Mouse (Mus musculus): Measurements from ENCODE around the gene Vmn1r207-ps. TPM values are rescaled to one million over a fixed set of nuclear protein-coding genes. Genes with fewer than 3 reads are reported as not detected.
"Not testable (repeated sequence)": the region's sequence is repeated elsewhere in the genome, so short reads cannot be mapped to it uniquely, and the experiment has no call there.

Vmn1r207-ps gene
- not detected in 2 replicates for polyA plus RNA-seq (2014; fragmentation: Nextera tagmentation; extraction: Ambion mirVana)

DNA sequence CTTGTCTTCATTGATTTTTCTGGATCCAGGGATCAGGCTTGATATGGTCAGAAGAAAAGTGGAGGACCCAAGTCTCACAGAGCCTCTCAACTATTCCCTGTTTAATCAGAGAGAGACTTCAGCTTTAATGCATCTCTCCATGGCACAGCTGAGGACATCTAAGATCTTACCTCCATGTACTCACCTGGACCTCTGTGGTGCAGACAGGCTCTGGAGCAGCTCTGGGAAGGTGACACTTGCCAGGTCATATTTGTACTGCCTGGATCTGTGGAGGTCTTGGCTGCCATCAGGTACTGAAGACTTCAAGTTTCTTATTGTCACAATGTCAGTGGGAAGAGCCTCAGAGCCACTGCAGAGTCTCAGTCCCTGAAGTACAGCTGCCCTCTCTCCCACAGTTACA is at the start of gene Vmn1r207-ps:
Vmn1r207-ps (minus strand) TSS at position 101 of the 400 bp plus-strand sequence.
- not testable (repeated sequence) for ATAC-seq (ENCODE audit: insufficient number of reproducible peaks, insufficient read depth, low FRiP score, low read depth); H3K27me3 ChIP-seq (ENCODE audit: control insufficient read depth, insufficient read depth, low read length); H3K36me3 ChIP-seq (ENCODE audit: control insufficient read depth, insufficient read depth, low read length)

GRCm38 (mm10) chr13:22777300-22777699 is 47.9 kb upstream of the Vmn1r207-ps start, which contains the start of gene Vmn1r208:
TSS of gene Vmn1r208 (minus strand) at chr13:22777400.
- H3K27ac ChIP-seq (replicated peaks in 1 of 2; ENCODE audit: control insufficient read depth in 1 of 2, insufficient read depth in 1 of 2, low read depth in 2 of 2, low read length in 2 of 2); H3K4me2 ChIP-seq (ENCODE audit: low read length); H3K27me3 ChIP-seq (ENCODE audit: control insufficient read depth, insufficient read depth, low read length); ATAC-seq (ENCODE audit: insufficient number of reproducible peaks, insufficient read depth, low FRiP score, low read depth); H3K4me1 ChIP-seq (ENCODE audit: control insufficient read depth in 2 of 2, insufficient read depth in 2 of 2, low read length in 2 of 2); H3K9me3 ChIP-seq (ENCODE audit: control insufficient read depth, low read length); H3K4me3 ChIP-seq (ENCODE audit: control insufficient read depth in 1 of 2, insufficient read depth in 1 of 2, low read depth in 1 of 2, low read length in 2 of 2); H3K9ac ChIP-seq (ENCODE audit: low read length); H3K36me3 ChIP-seq (ENCODE audit: control insufficient read depth, insufficient read depth, low read length): not testable (repeated sequence)
- WGBS: no CpG with 5 or more reads among the region's 7 CpGs

More for the DNA sequence above, at the start of gene Vmn1r207-ps:
- not testable (repeated sequence) for H3K27ac ChIP-seq (replicated peaks in 1 of 2; ENCODE audit: control insufficient read depth in 1 of 2, insufficient read depth in 1 of 2, low read depth in 2 of 2, low read length in 2 of 2); H3K4me2 ChIP-seq (ENCODE audit: low read length); H3K4me3 ChIP-seq (ENCODE audit: control insufficient read depth in 1 of 2, insufficient read depth in 1 of 2, low read depth in 1 of 2, low read length in 2 of 2); H3K9me3 ChIP-seq (ENCODE audit: control insufficient read depth, low read length); H3K4me1 ChIP-seq (ENCODE audit: control insufficient read depth in 2 of 2, insufficient read depth in 2 of 2, low read length in 2 of 2); H3K9ac ChIP-seq (ENCODE audit: low read length)

DNA sequence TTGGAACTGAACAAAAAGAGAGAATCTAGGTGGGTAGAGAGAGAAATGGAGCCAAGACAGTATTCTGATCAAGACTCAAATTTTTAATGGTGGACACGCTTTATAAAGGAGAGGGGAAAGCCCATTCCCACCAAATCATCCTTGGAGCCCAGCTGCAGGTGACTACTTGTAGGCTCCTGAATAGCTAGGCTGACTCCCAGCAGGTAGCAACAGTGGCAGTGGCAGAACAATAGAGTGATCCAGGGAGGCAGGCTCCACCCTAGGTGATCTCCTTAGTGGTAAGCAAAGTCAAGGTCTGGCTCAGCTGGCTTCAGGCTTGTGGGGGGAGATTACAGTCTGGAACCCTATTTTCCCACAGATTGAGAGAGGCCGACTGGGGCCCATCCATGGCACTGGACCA is 42.2 kb upstream of the Vmn1r207-ps start:
- not testable (repeated sequence) for H3K36me3 ChIP-seq (ENCODE audit: control insufficient read depth, insufficient read depth, low read length); H3K9me3 ChIP-seq (ENCODE audit: control insufficient read depth, low read length); H3K27me3 ChIP-seq (ENCODE audit: control insufficient read depth, insufficient read depth, low read length); H3K27ac ChIP-seq (replicated peaks in 1 of 2; ENCODE audit: control insufficient read depth in 1 of 2, insufficient read depth in 1 of 2, low read depth in 2 of 2, low read length in 2 of 2); H3K4me1 ChIP-seq (ENCODE audit: control insufficient read depth in 2 of 2, insufficient read depth in 2 of 2, low read length in 2 of 2); ATAC-seq (ENCODE audit: insufficient number of reproducible peaks, insufficient read depth, low FRiP score, low read depth); H3K4me3 ChIP-seq (ENCODE audit: control insufficient read depth in 1 of 2, insufficient read depth in 1 of 2, low read depth in 1 of 2, low read length in 2 of 2); H3K4me2 ChIP-seq (ENCODE audit: low read length); H3K9ac ChIP-seq (ENCODE audit: low read length)
- 77% methylated on average over 1 of the region's 2 CpGs for WGBS

GRCm38 (mm10) chr13:22747524-22747923 is 18.1 kb upstream of the Vmn1r207-ps start:
- no peaks in the 10 kb centered on the region for H3K36me3 ChIP-seq (ENCODE audit: control insufficient read depth, insufficient read depth, low read length)
- H3K9ac ChIP-seq (ENCODE audit: low read length): no peak overlapping the region
- no peaks in the 10 kb centered on the region for H3K27me3 ChIP-seq (ENCODE audit: control insufficient read depth, insufficient read depth, low read length)
- H3K27ac ChIP-seq (replicated peaks in 1 of 2; ENCODE audit: control insufficient read depth in 1 of 2, insufficient read depth in 1 of 2, low read depth in 2 of 2, low read length in 2 of 2): no peak overlapping the region
- no peaks in the 10 kb centered on the region for H3K4me1 ChIP-seq (ENCODE audit: control insufficient read depth in 2 of 2, insufficient read depth in 2 of 2, low read length in 2 of 2)
- no peak overlapping the region for H3K4me3 ChIP-seq (ENCODE audit: control insufficient read depth in 1 of 2, insufficient read depth in 1 of 2, low read depth in 1 of 2, low read length in 2 of 2)
- no peaks in the 10 kb centered on the region for H3K9me3 ChIP-seq (ENCODE audit: control insufficient read depth, low read length)
- no peak overlapping the region for H3K4me2 ChIP-seq (ENCODE audit: low read length)
- ATAC-seq (ENCODE audit: insufficient number of reproducible peaks, insufficient read depth, low FRiP score, low read depth): no peak

- not testable (repeated sequence) for H3K4me3 ChIP-seq (ENCODE audit: control insufficient read depth in 1 of 2, insufficient read depth in 1 of 2, low read depth in 1 of 2, low read length in 2 of 2); H3K36me3 ChIP-seq (ENCODE audit: control insufficient read depth, insufficient read depth, low read length); H3K9me3 ChIP-seq (ENCODE audit: control insufficient read depth, low read length); H3K4me2 ChIP-seq (ENCODE audit: low read length); H3K27ac ChIP-seq (replicated peaks in 1 of 2; ENCODE audit: control insufficient read depth in 1 of 2, insufficient read depth in 1 of 2, low read depth in 2 of 2, low read length in 2 of 2); H3K27me3 ChIP-seq (ENCODE audit: control insufficient read depth, insufficient read depth, low read length); H3K4me1 ChIP-seq (ENCODE audit: control insufficient read depth in 2 of 2, insufficient read depth in 2 of 2, low read length in 2 of 2); H3K9ac ChIP-seq (ENCODE audit: low read length); ATAC-seq (ENCODE audit: insufficient number of reproducible peaks, insufficient read depth, low FRiP score, low read depth)
Measured at GRCm38 (mm10) chr13:22706947-22707346, 22.5 kb downstream of the Vmn1r207-ps start.

- not testable (repeated sequence) for H3K4me3 ChIP-seq (ENCODE audit: control insufficient read depth in 1 of 2, insufficient read depth in 1 of 2, low read depth in 1 of 2, low read length in 2 of 2); H3K4me1 ChIP-seq (ENCODE audit: control insufficient read depth in 2 of 2, insufficient read depth in 2 of 2, low read length in 2 of 2); H3K27me3 ChIP-seq (ENCODE audit: control insufficient read depth, insufficient read depth, low read length); H3K27ac ChIP-seq (replicated peaks in 1 of 2; ENCODE audit: control insufficient read depth in 1 of 2, insufficient read depth in 1 of 2, low read depth in 2 of 2, low read length in 2 of 2); H3K9ac ChIP-seq (ENCODE audit: low read length); H3K4me2 ChIP-seq (ENCODE audit: low read length); ATAC-seq (ENCODE audit: insufficient number of reproducible peaks, insufficient read depth, low FRiP score, low read depth); H3K36me3 ChIP-seq (ENCODE audit: control insufficient read depth, insufficient read depth, low read length); H3K9me3 ChIP-seq (ENCODE audit: control insufficient read depth, low read length)
- WGBS: 45% methylated on average over 2 of the region's 2 CpGs
Measured at GRCm38 (mm10) chr13:22702951-22703350, 26.5 kb downstream of the Vmn1r207-ps start.

Other genes with a start within 250 kb of the Vmn1r207-ps start
- gene Vmn1r202, start 224.2 kb downstream of the Vmn1r207-ps start, polyA plus RNA-seq (2014; fragmentation: Nextera tagmentation; extraction: Ambion mirVana): not detected in 2 replicates
- not detected in 2 replicates for gene Vmn1r203, start 211.5 kb downstream of the Vmn1r207-ps start, polyA plus RNA-seq (2014; fragmentation: Nextera tagmentation; extraction: Ambion mirVana)
- gene Vmn1r204, start 176.4 kb downstream of the Vmn1r207-ps start, polyA plus RNA-seq (2014; fragmentation: Nextera tagmentation; extraction: Ambion mirVana): not detected in 2 replicates
- not detected in 2 replicates for gene Vmn1r205, start 136.6 kb downstream of the Vmn1r207-ps start, polyA plus RNA-seq (2014; fragmentation: Nextera tagmentation; extraction: Ambion mirVana)
- not detected in 2 replicates for gene Vmn1r206, start 105.4 kb downstream of the Vmn1r207-ps start, polyA plus RNA-seq (2014; fragmentation: Nextera tagmentation; extraction: Ambion mirVana)
- gene Vmn1r208, start 47.8 kb upstream of the Vmn1r207-ps start, polyA plus RNA-seq (2014; fragmentation: Nextera tagmentation; extraction: Ambion mirVana): not detected in 2 replicates
- gene Vmn1r209, start 80.1 kb upstream of the Vmn1r207-ps start, polyA plus RNA-seq (2014; fragmentation: Nextera tagmentation; extraction: Ambion mirVana): not detected in 2 replicates
- not detected in 2 replicates for gene Vmn1r210, start 101.7 kb upstream of the Vmn1r207-ps start, polyA plus RNA-seq (2014; fragmentation: Nextera tagmentation; extraction: Ambion mirVana)
- gene Vmn1r211, start 127.9 kb upstream of the Vmn1r207-ps start, polyA plus RNA-seq (2014; fragmentation: Nextera tagmentation; extraction: Ambion mirVana): not detected in 2 replicates
- not detected in 2 replicates for gene Vmn1r212, start 154.6 kb upstream of the Vmn1r207-ps start, polyA plus RNA-seq (2014; fragmentation: Nextera tagmentation; extraction: Ambion mirVana)